Comparison of ENCODE assay signal across 26 mouse cellular contexts in genomic region chr14:98866880-98867279, GRCm38 (mm10).
DNase-seq lines count a peak whose midpoint lies in the region; ATAC-seq and TF ChIP-seq lines count a peak whose summit lies in the region.
"Had no signal": no experiment of that assay in that cellular context is flagged by ENCODE, and none has a peak within 500 bp of the region (broad histone marks: within the 10 kb centered on the region; RNA-seq: fewer than 3 reads in every experiment).

No protein-coding gene starts in this region.

- ATAC-seq in liver, embryonic 11.5 days (replicated peaks; ENCODE audit: low FRiP score): no peak
- ATAC-seq: activated CD4-positive, CD25-positive, alpha-beta regulatory T cell, adult 4 months; CD4-positive, CD25-positive, alpha-beta regulatory T cell, adult 4 months; forebrain, embryonic 13.5 days; forebrain, embryonic 15.5 days; forebrain, postnatal 0 days; Patski had no signal

- peak; percentile 16 for DNase-seq in liver, adult 2 months (ENCODE audit: extremely low read depth, low read depth, low spot score)
- no peak for DNase-seq in liver, embryonic 11.5 days (ENCODE audit: low spot score)
- DNase-seq in brain, embryonic 14.5 days (ENCODE audit: low read depth): peak; percentile 20
- peak; percentile 51 for DNase-seq in gonadal fat pad, adult 2 months (ENCODE audit: low read depth)
- DNase-seq in cerebellum, adult 11-12 months: no peak
- DNase-seq: adrenal gland, adult 8-10 months; adrenal gland, postnatal 14 days; adrenal gland, postnatal 36 days; B cell, adult 2 months; cerebellum, adult 18-20 months; cerebellum, adult 8-10 months; cerebellum, adult 9-11 months; cerebellum, postnatal 14 days; cerebellum, postnatal 36 days; embryo, embryonic 11 days; forebrain, postnatal 0 days had no signal

- no peaks in the 10 kb centered on the region for H3K79me2 ChIP-seq in liver, adult 2 months (ENCODE audit: control insufficient read depth, insufficient read depth, low read length)

- no peaks in the 10 kb centered on the region for H3K27me3 ChIP-seq in liver, adult 2 months (ENCODE audit: control insufficient read depth, insufficient read depth, low read length)
- no peaks in the 10 kb centered on the region for H3K27me3 ChIP-seq in liver, embryonic 11.5 days (replicated peaks; ENCODE audit: control insufficient read depth, insufficient read depth, low read length)
- H3K27me3 ChIP-seq: CH12.LX; embryonic facial prominence, embryonic 13.5 days; embryonic facial prominence, embryonic 15.5 days; forebrain, embryonic 13.5 days; forebrain, embryonic 15.5 days; Patski had no signal

- no peaks in the 10 kb centered on the region for H3K9me3 ChIP-seq in liver, embryonic 11.5 days (ENCODE audit: control insufficient read depth, low read length)
- H3K9me3 ChIP-seq: embryonic facial prominence, embryonic 13.5 days; embryonic facial prominence, embryonic 15.5 days; forebrain, embryonic 13.5 days; forebrain, embryonic 15.5 days had no signal

- no peak overlapping the region for H3K9ac ChIP-seq in liver, adult 2 months (ENCODE audit: low read depth, low read length)
- no peak overlapping the region for H3K9ac ChIP-seq in liver, embryonic 11.5 days (ENCODE audit: low read depth, low read length)
- H3K9ac ChIP-seq: embryonic facial prominence, embryonic 13.5 days; embryonic facial prominence, embryonic 15.5 days; forebrain, embryonic 13.5 days; forebrain, embryonic 15.5 days; forebrain, postnatal 0 days had no signal

- peaks cover 13% of the 10 kb centered on the region for H3K4me1 ChIP-seq in liver, adult 2 months (ENCODE audit: control insufficient read depth, insufficient read depth, low read length)
- no peaks in the 10 kb centered on the region; the same call in 1 of the 2 replicates for H3K4me1 ChIP-seq in liver, embryonic 11.5 days (replicated peaks; ENCODE audit: control insufficient read depth, insufficient read depth, low read length)
- H3K4me1 ChIP-seq: embryonic facial prominence, embryonic 13.5 days; embryonic facial prominence, embryonic 15.5 days; forebrain, embryonic 13.5 days; forebrain, embryonic 15.5 days had no signal

- no peak for TF ChIP-seq POLR2A in liver, adult 2 months (IDR thresholded peaks at IDR 0.05; ENCODE audit: extremely low read depth, insufficient read depth, low read length)
- no peak for TF ChIP-seq POLR2A in brain, embryonic 14.5 days (IDR thresholded peaks at IDR 0.05; ENCODE audit: borderline replicate concordance, extremely low read depth, insufficient read depth, insufficient read length, poor library complexity, severe bottlenecking)

- no peak overlapping the region for H3K27ac ChIP-seq in liver, adult 2 months (replicated peaks; ENCODE audit: insufficient read depth, low read depth, low read length)
- no peak overlapping the region for H3K27ac ChIP-seq in liver, embryonic 11.5 days (ENCODE audit: low read depth, low read length)
- H3K27ac ChIP-seq: embryonic facial prominence, embryonic 13.5 days; embryonic facial prominence, embryonic 15.5 days; forebrain, embryonic 13.5 days; forebrain, embryonic 15.5 days had no signal

- no peak overlapping the region for H3K4me3 ChIP-seq in liver, adult 2 months (ENCODE audit: insufficient read depth, low read depth, low read length)
- H3K4me3 ChIP-seq in liver, embryonic 11.5 days (ENCODE audit: low read depth, low read length): no peak overlapping the region
- H3K4me3 ChIP-seq: embryonic facial prominence, embryonic 13.5 days; embryonic facial prominence, embryonic 15.5 days; erythroblast, embryonic 14.5 days; forebrain, embryonic 13.5 days; forebrain, embryonic 15.5 days had no signal

- no peak for TF ChIP-seq CTCF in liver, adult 2 months (IDR thresholded peaks at IDR 0.05; ENCODE audit: low read depth, low read length)
- no peak for TF ChIP-seq CTCF in brain, embryonic 14.5 days (IDR thresholded peaks at IDR 0.05; ENCODE audit: borderline replicate concordance, extremely low read depth, insufficient read depth, insufficient read length)

- no peaks in the 10 kb centered on the region for H3K36me3 ChIP-seq in liver, adult 2 months (ENCODE audit: control insufficient read depth, insufficient read depth, low read length)
- no peaks in the 10 kb centered on the region for H3K36me3 ChIP-seq in liver, embryonic 11.5 days (ENCODE audit: control insufficient read depth, insufficient read depth, low read length)
- H3K36me3 ChIP-seq: embryonic facial prominence, embryonic 13.5 days; embryonic facial prominence, embryonic 15.5 days; forebrain, embryonic 15.5 days; G1E had no signal

- no peak overlapping the region for H3K4me2 ChIP-seq in liver, embryonic 11.5 days
- H3K4me2 ChIP-seq: embryonic facial prominence, embryonic 13.5 days; embryonic facial prominence, embryonic 15.5 days; forebrain, embryonic 13.5 days; forebrain, embryonic 15.5 days had no signal

Comparison
In these comparisons a context has a peak if more than half of its experiments do, and no peak if none do; other contexts are left out.
1. DNase-seq: peak in liver, adult 2 months (single experiment), brain, embryonic 14.5 days (single experiment) and gonadal fat pad, adult 2 months (single experiment); none in liver, embryonic 11.5 days (single experiment) and cerebellum, adult 11-12 months (single experiment).